Mouse (Mus musculus) limb, embryonic 15.5 days (tissue): ENCODE data around the gene Hipk3. TPM values are rescaled to one million over a fixed set of nuclear protein-coding genes. Genes with fewer than 3 reads are reported as not detected.

Experiments used
- ATAC-seq: fragments of 200-750 bp; cut with Nextera tagmentation; 2 replicates; pipeline ENCODE4 v1.8.0; 2017; ENCODE audit warnings: low read depth, moderate TSS enrichment; ENCODE audit not compliant: insufficient number of reproducible peaks, low FRiP score, low TSS enrichment
- H3K27ac ChIP-seq: fragments of 300-500 bp; sonication (generic); 2 replicates; pipeline ENCODE4 v1.5.1; 2015; ENCODE audit warnings: moderate library complexity, mild to moderate bottlenecking, inconsistent platforms
- H3K27me3 ChIP-seq: fragments of 300-500 bp; sonication (generic); 2 replicates; pipeline ENCODE4 v1.6.1; 2015; ENCODE audit warnings: inconsistent platforms
- H3K36me3 ChIP-seq: fragments of 300-500 bp; sonication (generic); 2 replicates; pipeline ENCODE4 v1.6.1; 2015; ENCODE audit warnings: inconsistent platforms
- H3K4me1 ChIP-seq: fragments of 300-500 bp; sonication (generic); 2 replicates; pipeline ENCODE4 v1.6.1; 2015; ENCODE audit warnings: inconsistent platforms
- H3K4me2 ChIP-seq: fragments of 300-500 bp; sonication (generic); 2 replicates; pipeline ENCODE4 v1.6.1; 2015; ENCODE audit warnings: mild to moderate bottlenecking, inconsistent platforms
- H3K4me3 ChIP-seq: fragments of 300-500 bp; sonication (generic); 2 replicates; pipeline ENCODE4 v1.5.1; 2015; ENCODE audit warnings: mild to moderate bottlenecking, inconsistent platforms
- H3K9ac ChIP-seq: fragments of 300-500 bp; sonication (generic); 2 replicates; pipeline ENCODE4 v1.6.1; 2015; ENCODE audit warnings: inconsistent platforms
- H3K9me3 ChIP-seq: fragments of 300-500 bp; sonication (generic); 2 replicates; pipeline ENCODE4 v1.6.1; 2016; ENCODE audit warnings: inconsistent platforms
- WGBS: fragments of 180-500 bp; shearing (Covaris S2); methylation state at CpG from one replicate; pipeline ENCODE4 v1.1.7; 2015; 5-methylcytosine and 5-hydroxymethylcytosine counted together
- microRNA counts: library from miRNA; unstranded; fragments of <30 nt; microRNA quantifications from one replicate; lab custom pipeline; 2016
- microRNA-seq: library from miRNA; unstranded; fragments of <30 nt; microRNA quantifications from one replicate; pipeline ENCODE4, GENCODE M21; 2016
- polyA plus RNA-seq: library from polyadenylated mRNA; unstranded; fragments of >200 nt; fragmentation: Nextera tagmentation; extraction: Ambion mirVana; gene quantifications from 2 replicates; pipeline ENCODE4 v1.2.1, GENCODE M21; 2015

The Hipk3 gene
- polyA plus RNA-seq, 1 experiment from 2014 or later = 17.7 TPM

- H3K36me3 ChIP-seq = no peaks in the 10 kb centered on the region
- no peak overlapping the region for H3K4me3 ChIP-seq
- no peak overlapping the region for H3K27ac ChIP-seq
- no peaks in the 10 kb centered on the region for H3K9me3 ChIP-seq
- H3K27me3 ChIP-seq = peaks cover 3% of the 10 kb centered on the region; the same call in 1 of the 2 replicates
- WGBS = 24% methylated on average over 7 of the region's 7 CpGs
- H3K4me2 ChIP-seq = no peak overlapping the region
- H3K4me1 ChIP-seq = 0 out of 2 replicates have a peak, but pooled peaks cover 3% of the 10 kb centered on the region
- ATAC-seq = no peak
- H3K9ac ChIP-seq = no peak overlapping the region
Observed at GRCm38 (mm10) chr2:104379304-104379703, 114.9 kb downstream of the Hipk3 start.

GRCm38 (mm10) chr2:104378791-104379190 is 115.5 kb downstream of the Hipk3 start:
- H3K36me3 ChIP-seq = no peaks in the 10 kb centered on the region
- H3K9ac ChIP-seq = no peak overlapping the region
- H3K4me3 ChIP-seq = no peak overlapping the region
- no peak overlapping the region for H3K4me2 ChIP-seq
- WGBS = 9% methylated on average over 3 of the region's 3 CpGs
- H3K4me1 ChIP-seq = 0 out of 2 replicates have a peak, but pooled peaks cover 3% of the 10 kb centered on the region
- H3K27ac ChIP-seq = no peak overlapping the region
- H3K27me3 ChIP-seq = peaks cover 3% of the 10 kb centered on the region; the same call in 1 of the 2 replicates
- no peaks in the 10 kb centered on the region for H3K9me3 ChIP-seq
- ATAC-seq = no peak

GRCm38 (mm10) chr2:104377990-104378389 is 116.3 kb downstream of the Hipk3 start:
- H3K27ac ChIP-seq = no peak overlapping the region
- H3K27me3 ChIP-seq = peaks cover 3% of the 10 kb centered on the region; the same call in 1 of the 2 replicates
- ATAC-seq = no peak
- 62% methylated on average over 2 of the region's 2 CpGs for WGBS
- no peak overlapping the region for H3K4me3 ChIP-seq
- H3K9me3 ChIP-seq = no peaks in the 10 kb centered on the region
- H3K4me1 ChIP-seq = 0 out of 2 replicates have a peak, but pooled peaks cover 3% of the 10 kb centered on the region
- H3K36me3 ChIP-seq = no peaks in the 10 kb centered on the region
- H3K9ac ChIP-seq = no peak overlapping the region
- H3K4me2 ChIP-seq = no peak overlapping the region

MicroRNA genes within 50 kb of the gene (microRNA counts, 519-probe panel; counts per million panel counts)
- not detected for microRNA mmu-miR-1902 (lab: Ali Mortazavi, UCI)

Small RNA genes lying within 50 kb of the gene (microRNA-seq; reads per million reads assigned to microRNA genes)
- not detected for gene Mir1902

Other genes with a start within 250 kb of the Hipk3 start
- gene D430041D05Rik, start 83.4 kb downstream of the Hipk3 start, polyA plus RNA-seq = 0.76 and 0.87 TPM in 2 replicates
- 56.9 and 60.9 TPM in 2 replicates for gene Cstf3, start 96.1 kb upstream of the Hipk3 start, polyA plus RNA-seq
- gene Tcp11l1, start 217.7 kb upstream of the Hipk3 start, polyA plus RNA-seq = 33.7 and 35.3 TPM in 2 replicates
- 0.20 TPM in 1 of 2 replicates, not detected in the other for gene Pin1rt1, start 221.9 kb upstream of the Hipk3 start, polyA plus RNA-seq
- gene Depdc7, start 248.4 kb upstream of the Hipk3 start, polyA plus RNA-seq = 8.3 and 8.7 TPM in 2 replicates